Mouse (Mus musculus): Measurements from ENCODE around the gene D930048N14Rik. TPM values are rescaled to one million over a fixed set of nuclear protein-coding genes. Genes with fewer than 3 reads are reported as not detected.
"Not testable (repeated sequence)": the region's sequence is repeated elsewhere in the genome, so short reads cannot be mapped to it uniquely, and the experiment has no call there.

D930048N14Rik gene
- polyA plus RNA-seq, 1 experiment from 2014 or later: 0.70 TPM

- Histone ChIP-seq H3K9me3 (ENCODE audit: control insufficient read depth, low read length) (no peaks in the 10 kb centered on the region), H3K4me2 (ENCODE audit: low read length) (no peak overlapping the region), H3K4me1 (replicated peaks; ENCODE audit: control insufficient read depth, insufficient read depth, low read length) (no peaks in the 10 kb centered on the region), H3K9ac (replicated peaks; ENCODE audit: low read depth, low read length) (no peak overlapping the region), H3K27me3 (replicated peaks; ENCODE audit: control insufficient read depth, insufficient read depth, low read length) (no peaks in the 10 kb centered on the region), H3K4me3 (replicated peaks; ENCODE audit: low read length) (no peak overlapping the region), H3K36me3 (ENCODE audit: control insufficient read depth, insufficient read depth) (no peaks in the 10 kb centered on the region), H3K27ac (ENCODE audit: low read length) (no peak overlapping the region)
- 81% methylated on average over 10 of the region's 10 CpGs for WGBS
- ATAC-seq: no peak
These were observed 6.2 kb downstream of the D930048N14Rik start for GRCm38 (mm10) chr11:51656798-51657521.

GRCm38 (mm10) chr11:51658291-51658690 lies 7.5 kb downstream of the D930048N14Rik start:
- H3K27ac ChIP-seq (ENCODE audit: low read length): no peak overlapping the region
- WGBS: 75% methylated on average over 7 of the region's 7 CpGs
- no peak overlapping the region for H3K9ac ChIP-seq (replicated peaks; ENCODE audit: low read depth, low read length)
- no peaks in the 10 kb centered on the region for H3K4me1 ChIP-seq (replicated peaks; ENCODE audit: control insufficient read depth, insufficient read depth, low read length)
- no peak for ATAC-seq
- no peaks in the 10 kb centered on the region for H3K9me3 ChIP-seq (ENCODE audit: control insufficient read depth, low read length)
- no peaks in the 10 kb centered on the region for H3K27me3 ChIP-seq (replicated peaks; ENCODE audit: control insufficient read depth, insufficient read depth, low read length)
- H3K4me3 ChIP-seq (replicated peaks; ENCODE audit: low read length): no peak overlapping the region
- no peaks in the 10 kb centered on the region for H3K36me3 ChIP-seq (ENCODE audit: control insufficient read depth, insufficient read depth)
- no peak overlapping the region for H3K4me2 ChIP-seq (ENCODE audit: low read length)

- Histone ChIP-seq H3K4me3 (replicated peaks; ENCODE audit: low read length) (no peak overlapping the region), H3K36me3 (ENCODE audit: control insufficient read depth, insufficient read depth) (no peaks in the 10 kb centered on the region), H3K4me1 (replicated peaks; ENCODE audit: control insufficient read depth, insufficient read depth, low read length) (no peaks in the 10 kb centered on the region), H3K27me3 (replicated peaks; ENCODE audit: control insufficient read depth, insufficient read depth, low read length) (no peaks in the 10 kb centered on the region), H3K27ac (ENCODE audit: low read length) (no peak overlapping the region), H3K9ac (replicated peaks; ENCODE audit: low read depth, low read length) (no peak overlapping the region), H3K9me3 (ENCODE audit: control insufficient read depth, low read length) (no peaks in the 10 kb centered on the region), H3K4me2 (ENCODE audit: low read length) (no peak overlapping the region)
- no peak for ATAC-seq
- WGBS: 64% methylated on average over 6 of the region's 6 CpGs
These were observed 8.0 kb downstream of the D930048N14Rik start for GRCm38 (mm10) chr11:51658705-51659104.

DNA sequence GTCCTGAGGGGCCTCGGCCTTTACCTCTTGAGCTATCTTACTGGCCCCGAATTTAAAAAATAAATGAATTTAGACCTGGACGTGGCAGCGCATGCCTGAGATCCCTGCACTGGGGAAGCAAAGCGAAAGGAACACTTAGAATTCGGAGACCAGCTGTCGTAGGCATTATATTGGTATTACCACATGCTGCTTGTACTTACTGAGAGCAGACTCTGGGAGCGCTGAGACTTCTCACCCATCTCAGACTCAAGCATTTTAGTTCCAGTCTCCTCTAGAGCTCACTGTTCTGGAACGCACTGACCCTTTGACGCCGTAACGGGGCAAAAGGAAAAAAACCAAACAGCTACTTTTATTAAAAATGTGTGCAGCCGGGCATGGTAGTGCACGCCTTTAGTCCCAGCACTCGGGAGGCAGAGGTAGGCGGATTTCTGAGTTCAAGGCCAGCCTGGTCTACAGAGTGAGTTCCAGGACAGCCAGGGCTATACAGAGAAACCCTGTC lies 11.2 kb downstream of the D930048N14Rik start:
- no peak overlapping the region for H3K4me2 ChIP-seq (ENCODE audit: low read length)
- 80% methylated on average over 16 of the region's 16 CpGs for WGBS
- H3K27ac ChIP-seq (ENCODE audit: low read length): no peak overlapping the region
- H3K27me3 ChIP-seq (replicated peaks; ENCODE audit: control insufficient read depth, insufficient read depth, low read length): no peaks in the 10 kb centered on the region
- no peaks in the 10 kb centered on the region for H3K9me3 ChIP-seq (ENCODE audit: control insufficient read depth, low read length)
- no peaks in the 10 kb centered on the region for H3K4me1 ChIP-seq (replicated peaks; ENCODE audit: control insufficient read depth, insufficient read depth, low read length)
- no peak overlapping the region for H3K4me3 ChIP-seq (replicated peaks; ENCODE audit: low read length)
- no peaks in the 10 kb centered on the region for H3K36me3 ChIP-seq (ENCODE audit: control insufficient read depth, insufficient read depth)
- no peak overlapping the region for H3K9ac ChIP-seq (replicated peaks; ENCODE audit: low read depth, low read length)
- ATAC-seq: no peak

- H3K4me3 ChIP-seq (replicated peaks; ENCODE audit: low read length): no peak overlapping the region
- H3K9me3 ChIP-seq (ENCODE audit: control insufficient read depth, low read length): no peaks in the 10 kb centered on the region
- no peak for ATAC-seq
- no peak overlapping the region for H3K9ac ChIP-seq (replicated peaks; ENCODE audit: low read depth, low read length)
- no peaks in the 10 kb centered on the region for H3K36me3 ChIP-seq (ENCODE audit: control insufficient read depth, insufficient read depth)
- no peak overlapping the region for H3K27ac ChIP-seq (ENCODE audit: low read length)
- H3K27me3 ChIP-seq (replicated peaks; ENCODE audit: control insufficient read depth, insufficient read depth, low read length): no peaks in the 10 kb centered on the region
- H3K4me1 ChIP-seq (replicated peaks; ENCODE audit: control insufficient read depth, insufficient read depth, low read length): no peaks in the 10 kb centered on the region
- WGBS: 69% methylated on average over 6 of the region's 7 CpGs
- H3K4me2 ChIP-seq (ENCODE audit: low read length): no peak overlapping the region
These were observed 11.9 kb downstream of the D930048N14Rik start for GRCm38 (mm10) chr11:51662632-51663031.

DNA sequence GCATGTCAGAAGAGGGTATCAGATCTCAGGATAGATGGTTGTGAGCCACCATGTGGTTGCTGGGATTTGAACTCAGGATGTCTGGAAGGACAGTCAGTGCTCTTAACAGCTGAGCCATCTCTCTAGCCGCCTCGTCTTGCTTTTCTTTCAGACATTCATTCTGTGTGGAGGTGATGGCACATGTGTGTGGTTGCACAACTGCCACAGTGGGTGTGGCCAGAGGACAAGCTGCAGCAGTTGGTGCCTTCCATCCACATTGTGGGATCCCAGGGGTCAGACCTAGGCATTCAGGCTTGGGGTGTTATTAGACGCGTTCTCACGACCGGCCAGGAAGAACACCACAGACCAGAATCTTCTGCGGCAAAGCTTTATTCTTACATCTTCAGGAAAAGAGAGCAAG lies 14.0 kb downstream of the D930048N14Rik start:
- not testable (repeated sequence) for ATAC-seq
- 90% methylated on average over 7 of the region's 7 CpGs for WGBS

GRCm38 (mm10) chr11:51670846-51671245 lies 20.1 kb downstream of the D930048N14Rik start:
- no peak overlapping the region for H3K9ac ChIP-seq (replicated peaks; ENCODE audit: low read depth, low read length)
- WGBS: 91% methylated on average over 7 of the region's 7 CpGs
- no peak for ATAC-seq
- H3K27ac ChIP-seq (ENCODE audit: low read length): no peak overlapping the region
- no peaks in the 10 kb centered on the region for H3K9me3 ChIP-seq (ENCODE audit: control insufficient read depth, low read length)
- H3K27me3 ChIP-seq (replicated peaks; ENCODE audit: control insufficient read depth, insufficient read depth, low read length): no peaks in the 10 kb centered on the region
- H3K4me3 ChIP-seq (replicated peaks; ENCODE audit: low read length): no peak overlapping the region
- H3K36me3 ChIP-seq (ENCODE audit: control insufficient read depth, insufficient read depth): no peaks in the 10 kb centered on the region
- no peak overlapping the region for H3K4me2 ChIP-seq (ENCODE audit: low read length)
- H3K4me1 ChIP-seq (replicated peaks; ENCODE audit: control insufficient read depth, insufficient read depth, low read length): no peaks in the 10 kb centered on the region

More for the DNA sequence above, 14.0 kb downstream of the D930048N14Rik start:
- not testable (repeated sequence) for H3K4me3 ChIP-seq (replicated peaks; ENCODE audit: low read length); H3K9ac ChIP-seq (replicated peaks; ENCODE audit: low read depth, low read length); H3K27ac ChIP-seq (ENCODE audit: low read length); H3K4me2 ChIP-seq (ENCODE audit: low read length); H3K27me3 ChIP-seq (replicated peaks; ENCODE audit: control insufficient read depth, insufficient read depth, low read length); H3K4me1 ChIP-seq (replicated peaks; ENCODE audit: control insufficient read depth, insufficient read depth, low read length); H3K36me3 ChIP-seq (ENCODE audit: control insufficient read depth, insufficient read depth); H3K9me3 ChIP-seq (ENCODE audit: control insufficient read depth, low read length)

DNA sequence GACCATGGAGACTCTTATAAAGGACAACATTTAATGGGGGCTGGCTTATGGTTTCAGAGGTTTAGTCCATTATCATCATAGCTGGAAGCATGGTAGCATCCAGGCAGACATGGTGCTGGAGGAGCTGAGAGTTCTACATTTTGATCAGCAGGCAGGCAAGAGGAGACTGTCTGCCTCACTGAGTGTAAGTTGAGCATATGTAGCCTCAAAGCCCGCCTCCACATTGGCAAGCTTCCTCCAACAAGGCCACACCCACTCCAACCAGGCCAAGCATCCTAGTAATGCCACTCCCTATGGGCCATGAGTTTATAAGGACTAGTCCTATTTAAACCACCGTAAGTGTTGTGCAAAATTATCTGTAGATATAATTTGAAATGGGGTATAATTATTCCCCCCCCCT lies 20.6 kb downstream of the D930048N14Rik start:
- H3K27me3 ChIP-seq (replicated peaks; ENCODE audit: control insufficient read depth, insufficient read depth, low read length): no peaks in the 10 kb centered on the region
- WGBS: 83% methylated on average over 2 of the region's 2 CpGs
- no peak overlapping the region for H3K9ac ChIP-seq (replicated peaks; ENCODE audit: low read depth, low read length)
- no peak for ATAC-seq
- H3K4me3 ChIP-seq (replicated peaks; ENCODE audit: low read length): no peak overlapping the region
- H3K27ac ChIP-seq (ENCODE audit: low read length): no peak overlapping the region
- no peaks in the 10 kb centered on the region for H3K36me3 ChIP-seq (ENCODE audit: control insufficient read depth, insufficient read depth)
- no peaks in the 10 kb centered on the region for H3K9me3 ChIP-seq (ENCODE audit: control insufficient read depth, low read length)
- no peak overlapping the region for H3K4me2 ChIP-seq (ENCODE audit: low read length)
- H3K4me1 ChIP-seq (replicated peaks; ENCODE audit: control insufficient read depth, insufficient read depth, low read length): no peaks in the 10 kb centered on the region

DNA sequence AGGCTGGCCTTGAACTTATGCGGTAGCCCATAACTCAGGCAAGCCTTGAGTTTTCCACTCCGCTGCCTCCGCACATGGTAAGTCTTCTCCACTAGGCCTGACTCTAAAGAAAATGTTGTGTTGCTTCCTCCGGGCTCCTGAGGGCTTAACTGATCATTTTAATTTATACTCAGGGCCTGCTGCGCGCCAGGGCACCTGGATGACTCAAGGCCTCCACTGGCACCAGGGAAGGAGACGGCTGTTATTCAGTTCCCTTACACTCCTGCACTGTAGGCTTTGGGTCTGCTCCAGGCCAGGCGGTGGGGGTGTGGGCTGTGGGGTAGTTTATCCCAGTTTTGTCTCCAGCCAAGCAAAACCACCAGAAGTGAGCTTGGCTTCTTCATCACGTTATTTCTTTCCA lies 22.5 kb downstream of the D930048N14Rik start:
- Histone ChIP-seq H3K27ac (ENCODE audit: low read length) (no peak overlapping the region), H3K9me3 (ENCODE audit: control insufficient read depth, low read length) (no peaks in the 10 kb centered on the region), H3K4me1 (replicated peaks; ENCODE audit: control insufficient read depth, insufficient read depth, low read length) (no peaks in the 10 kb centered on the region), H3K27me3 (replicated peaks; ENCODE audit: control insufficient read depth, insufficient read depth, low read length) (no peaks in the 10 kb centered on the region), H3K36me3 (ENCODE audit: control insufficient read depth, insufficient read depth) (no peaks in the 10 kb centered on the region), H3K4me3 (replicated peaks; ENCODE audit: low read length) (no peak overlapping the region), H3K4me2 (ENCODE audit: low read length) (no peak overlapping the region), H3K9ac (replicated peaks; ENCODE audit: low read depth, low read length) (no peak overlapping the region)
- WGBS: 80% methylated on average over 9 of the region's 9 CpGs
- no peak for ATAC-seq
